Mouse (Mus musculus): ENCODE data around the gene Casz1. TPM values are rescaled to one million over a fixed set of nuclear protein-coding genes. Genes with fewer than 3 reads are reported as not detected.

Gene Casz1
- polyA plus RNA-seq, 1 experiment from 2014 or later, result 4.9 TPM

GRCm38 (mm10) chr4:148905295-148905694 is 101.1 kb downstream of the Casz1 start:
- Histone ChIP-seq H3K9ac (ENCODE audit: low read length) (no peak overlapping the region), H3K4me3 (ENCODE audit: low read depth, low read length) (no peak overlapping the region), H3K9me3 (ENCODE audit: control insufficient read depth, low read length) (no peaks in the 10 kb centered on the region), H3K4me2 (ENCODE audit: low read depth) (no peak overlapping the region), H3K36me3 (ENCODE audit: control insufficient read depth, insufficient read depth, low read length) (no peaks in the 10 kb centered on the region), H3K4me1 (ENCODE audit: control insufficient read depth, insufficient read depth, low read length) (peaks cover 11% of the 10 kb centered on the region), H3K27ac (ENCODE audit: low read depth, low read length) (no peak overlapping the region), H3K27me3 (ENCODE audit: control insufficient read depth, insufficient read depth, low read length) (peaks cover 49% of the 10 kb centered on the region)
- no peak for ATAC-seq (ENCODE audit: insufficient read depth, low FRiP score, low TSS enrichment)
- no peak for DNase-seq (ENCODE audit: low spot score)
- 92% methylated on average over 7 of the region's 7 CpGs for WGBS

GRCm38 (mm10) chr4:148906806-148907205 is 102.6 kb downstream of the Casz1 start:
- Histone ChIP-seq H3K36me3 (ENCODE audit: control insufficient read depth, insufficient read depth, low read length) (no peaks in the 10 kb centered on the region), H3K4me1 (ENCODE audit: control insufficient read depth, insufficient read depth, low read length) (peaks cover 9% of the 10 kb centered on the region), H3K9ac (ENCODE audit: low read length) (no peak overlapping the region), H3K27me3 (ENCODE audit: control insufficient read depth, insufficient read depth, low read length) (peaks cover 35% of the 10 kb centered on the region), H3K27ac (ENCODE audit: low read depth, low read length) (no peak overlapping the region), H3K4me3 (ENCODE audit: low read depth, low read length) (no peak overlapping the region), H3K4me2 (ENCODE audit: low read depth) (no peak overlapping the region), H3K9me3 (ENCODE audit: control insufficient read depth, low read length) (no peaks in the 10 kb centered on the region)
- DNase-seq (ENCODE audit: low spot score), result no peak
- no peak for ATAC-seq (ENCODE audit: insufficient read depth, low FRiP score, low TSS enrichment)
- 87% methylated on average over 10 of the region's 10 CpGs for WGBS

- Histone ChIP-seq H3K4me1 (ENCODE audit: control insufficient read depth, insufficient read depth, low read length) (peaks cover 13% of the 10 kb centered on the region), H3K27me3 (ENCODE audit: control insufficient read depth, insufficient read depth, low read length) (peaks cover 22% of the 10 kb centered on the region), H3K9ac (ENCODE audit: low read length) (no peak overlapping the region), H3K4me3 (ENCODE audit: low read depth, low read length) (no peak overlapping the region), H3K4me2 (ENCODE audit: low read depth) (no peak overlapping the region), H3K36me3 (ENCODE audit: control insufficient read depth, insufficient read depth, low read length) (no peaks in the 10 kb centered on the region), H3K9me3 (ENCODE audit: control insufficient read depth, low read length) (no peaks in the 10 kb centered on the region), H3K27ac (ENCODE audit: low read depth, low read length) (no peak overlapping the region)
- no peak for DNase-seq (ENCODE audit: low spot score)
- peak; percentile 48; the same call in 1 of the 2 replicates for ATAC-seq (ENCODE audit: insufficient read depth, low FRiP score, low TSS enrichment)
- 38% methylated on average over 11 of the region's 11 CpGs for WGBS
These were observed 104.0 kb downstream of the Casz1 start for GRCm38 (mm10) chr4:148908214-148908681.

- Histone ChIP-seq H3K36me3 (ENCODE audit: control insufficient read depth, insufficient read depth, low read length) (no peaks in the 10 kb centered on the region), H3K9ac (ENCODE audit: low read length) (no peak overlapping the region), H3K4me3 (ENCODE audit: low read depth, low read length) (no peak overlapping the region), H3K27ac (ENCODE audit: low read depth, low read length) (no peak overlapping the region), H3K9me3 (ENCODE audit: control insufficient read depth, low read length) (no peaks in the 10 kb centered on the region), H3K4me2 (ENCODE audit: low read depth) (no peak overlapping the region), H3K4me1 (ENCODE audit: control insufficient read depth, insufficient read depth, low read length) (peaks cover 13% of the 10 kb centered on the region), H3K27me3 (ENCODE audit: control insufficient read depth, insufficient read depth, low read length) (peaks cover 15% of the 10 kb centered on the region)
- DNase-seq (ENCODE audit: low spot score) (no peak), ATAC-seq (ENCODE audit: insufficient read depth, low FRiP score, low TSS enrichment) (no peak)
- 80% methylated on average over 15 of the region's 15 CpGs for WGBS
These were observed 104.7 kb downstream of the Casz1 start for GRCm38 (mm10) chr4:148908760-148909510.

- no peak overlapping the region for H3K4me3 ChIP-seq (ENCODE audit: low read depth, low read length)
- no peak for ATAC-seq (ENCODE audit: insufficient read depth, low FRiP score, low TSS enrichment)
- H3K9ac ChIP-seq (ENCODE audit: low read length), result 0 out of 2 replicates have a peak overlapping the region, but pooled peaks have one; percentile 11
- peaks cover 13% of the 10 kb centered on the region for H3K4me1 ChIP-seq (ENCODE audit: control insufficient read depth, insufficient read depth, low read length)
- H3K9me3 ChIP-seq (ENCODE audit: control insufficient read depth, low read length), result no peaks in the 10 kb centered on the region
- H3K27me3 ChIP-seq (ENCODE audit: control insufficient read depth, insufficient read depth, low read length), result peaks cover 18% of the 10 kb centered on the region
- DNase-seq (ENCODE audit: low spot score), result no peak
- H3K36me3 ChIP-seq (ENCODE audit: control insufficient read depth, insufficient read depth, low read length), result no peaks in the 10 kb centered on the region
- 84% methylated on average over 11 of the region's 11 CpGs for WGBS
- H3K4me2 ChIP-seq (ENCODE audit: low read depth), result no peak overlapping the region
- no peak overlapping the region for H3K27ac ChIP-seq (ENCODE audit: low read depth, low read length)
These were observed 105.3 kb downstream of the Casz1 start for GRCm38 (mm10) chr4:148909566-148909965.

GRCm38 (mm10) chr4:148912134-148912533 is 107.9 kb downstream of the Casz1 start:
- Histone ChIP-seq H3K27ac (ENCODE audit: low read depth, low read length) (no peak overlapping the region), H3K27me3 (ENCODE audit: control insufficient read depth, insufficient read depth, low read length) (peaks cover 4% of the 10 kb centered on the region; the same call in 1 of the 2 replicates), H3K4me2 (ENCODE audit: low read depth) (no peak overlapping the region), H3K4me1 (ENCODE audit: control insufficient read depth, insufficient read depth, low read length) (peaks cover 24% of the 10 kb centered on the region), H3K9ac (ENCODE audit: low read length) (no peak overlapping the region), H3K9me3 (ENCODE audit: control insufficient read depth, low read length) (no peaks in the 10 kb centered on the region), H3K36me3 (ENCODE audit: control insufficient read depth, insufficient read depth, low read length) (no peaks in the 10 kb centered on the region), H3K4me3 (ENCODE audit: low read depth, low read length) (no peak overlapping the region)
- DNase-seq (ENCODE audit: low spot score) (no peak), ATAC-seq (ENCODE audit: insufficient read depth, low FRiP score, low TSS enrichment) (no peak)
- 49% methylated on average over 7 of the region's 7 CpGs for WGBS

- H3K36me3 ChIP-seq (ENCODE audit: control insufficient read depth, insufficient read depth, low read length), result no peaks in the 10 kb centered on the region
- peaks cover 24% of the 10 kb centered on the region for H3K4me1 ChIP-seq (ENCODE audit: control insufficient read depth, insufficient read depth, low read length)
- ATAC-seq (ENCODE audit: insufficient read depth, low FRiP score, low TSS enrichment), result no peak
- no peak for DNase-seq (ENCODE audit: low spot score)
- H3K9ac ChIP-seq (ENCODE audit: low read length), result no peak overlapping the region
- H3K4me3 ChIP-seq (ENCODE audit: low read depth, low read length), result no peak overlapping the region
- peaks cover 4% of the 10 kb centered on the region; the same call in 1 of the 2 replicates for H3K27me3 ChIP-seq (ENCODE audit: control insufficient read depth, insufficient read depth, low read length)
- 66% methylated on average over 8 of the region's 8 CpGs for WGBS
- no peak overlapping the region for H3K27ac ChIP-seq (ENCODE audit: low read depth, low read length)
- H3K9me3 ChIP-seq (ENCODE audit: control insufficient read depth, low read length), result no peaks in the 10 kb centered on the region
- H3K4me2 ChIP-seq (ENCODE audit: low read depth), result no peak overlapping the region
These were observed 108.8 kb downstream of the Casz1 start for GRCm38 (mm10) chr4:148912826-148913590.

- WGBS, result 52% methylated on average over 10 of the region's 10 CpGs
- Histone ChIP-seq H3K27ac (ENCODE audit: low read depth, low read length) (no peak overlapping the region), H3K4me1 (ENCODE audit: control insufficient read depth, insufficient read depth, low read length) (peaks cover 20% of the 10 kb centered on the region), H3K36me3 (ENCODE audit: control insufficient read depth, insufficient read depth, low read length) (no peaks in the 10 kb centered on the region), H3K9ac (ENCODE audit: low read length) (no peak overlapping the region), H3K4me2 (ENCODE audit: low read depth) (no peak overlapping the region), H3K4me3 (ENCODE audit: low read depth, low read length) (no peak overlapping the region), H3K27me3 (ENCODE audit: control insufficient read depth, insufficient read depth, low read length) (peaks cover 13% of the 10 kb centered on the region; the same call in 1 of the 2 replicates), H3K9me3 (ENCODE audit: control insufficient read depth, low read length) (no peaks in the 10 kb centered on the region)
- DNase-seq (ENCODE audit: low spot score) (peak; percentile 76), ATAC-seq (ENCODE audit: insufficient read depth, low FRiP score, low TSS enrichment) (peak; percentile 54)
These were observed 110.8 kb downstream of the Casz1 start for GRCm38 (mm10) chr4:148914863-148915622.
